Mouse (Mus musculus) ES-E14 (cell line): ENCODE results near the gene Gm45717.

Experiments
- CHD2 ChIP-seq: IDR thresholded peaks from 2 replicates; pipeline ENCODE4 v1.6.1; 2014; ENCODE audit warnings: mild to moderate bottlenecking, low read depth, low read length, inconsistent platforms
- HCFC1 ChIP-seq: IDR thresholded peaks from 2 replicates; pipeline ENCODE4 v1.6.1; 2012; ENCODE audit warnings: low read length, inconsistent platforms, borderline replicate concordance; ENCODE audit not compliant: insufficient read depth

GRCm38 (mm10) chr7:140949824-140950530, 5.8 kb downstream of the Gm45717 start, which contains the start of gene Ifitm5:
- no peak for TF ChIP-seq CHD2
- TF ChIP-seq HCFC1, result no peak
